Mouse (Mus musculus) neural tube, embryonic 13.5 days (tissue): Measurements from ENCODE around the gene Tfb2m. TPM values are rescaled to one million over a fixed set of nuclear protein-coding genes. Genes with fewer than 3 reads are reported as not detected.

Experiments
- ATAC-seq: fragments of 200-750 bp; cut with Nextera tagmentation; 2 replicates; pipeline ENCODE4 v1.8.0; 2017; ENCODE audit warnings: low read depth, mild to moderate bottlenecking, moderate TSS enrichment, moderate library complexity
- H3K27ac ChIP-seq: fragments of 300-500 bp; sonication (generic); replicated peaks from 2 replicates; pipeline ENCODE4 v1.5.1; 2015; ENCODE audit warnings: moderate library complexity, mild to moderate bottlenecking, inconsistent platforms
- H3K27me3 ChIP-seq: fragments of 300-500 bp; sonication (generic); 2 replicates; pipeline ENCODE4 v1.6.1; 2015; ENCODE audit warnings: mild to moderate bottlenecking, inconsistent platforms
- H3K36me3 ChIP-seq: fragments of 300-500 bp; sonication (generic); 2 replicates; pipeline ENCODE4 v1.6.1; 2015; ENCODE audit warnings: mild to moderate bottlenecking, inconsistent platforms
- H3K4me1 ChIP-seq: fragments of 300-500 bp; sonication (generic); replicated peaks from 2 replicates; pipeline ENCODE4 v1.6.1; 2015; ENCODE audit warnings: inconsistent platforms
- H3K4me2 ChIP-seq: fragments of 300-500 bp; sonication (generic); 2 replicates; pipeline ENCODE4 v1.6.1; 2015; ENCODE audit warnings: inconsistent platforms, mild to moderate bottlenecking, moderate library complexity
- H3K4me3 ChIP-seq: fragments of 300-500 bp; sonication (generic); 2 replicates; pipeline ENCODE4 v1.5.1; 2015; ENCODE audit warnings: mild to moderate bottlenecking, inconsistent platforms
- H3K9ac ChIP-seq: fragments of 300-500 bp; sonication (generic); 2 replicates; pipeline ENCODE4 v1.6.1; 2015; ENCODE audit warnings: moderate library complexity, mild to moderate bottlenecking, inconsistent platforms
- H3K9me3 ChIP-seq: fragments of 300-500 bp; sonication (generic); 2 replicates; pipeline ENCODE4 v1.6.1; 2016; ENCODE audit warnings: inconsistent platforms
- WGBS: fragments of 180-500 bp; shearing (Covaris S2); methylation state at CpG from one replicate; pipeline ENCODE4 v1.1.7; 2015; 5-methylcytosine and 5-hydroxymethylcytosine counted together
- polyA plus RNA-seq: library from polyadenylated mRNA; unstranded; fragments of >200 nt; fragmentation: Nextera tagmentation; extraction: Ambion mirVana; gene quantifications from 2 replicates; pipeline ENCODE4 v1.2.1, GENCODE M21; 2015

Gene Tfb2m
- polyA plus RNA-seq, 1 experiment from 2014 or later: 33.9 TPM

DNA sequence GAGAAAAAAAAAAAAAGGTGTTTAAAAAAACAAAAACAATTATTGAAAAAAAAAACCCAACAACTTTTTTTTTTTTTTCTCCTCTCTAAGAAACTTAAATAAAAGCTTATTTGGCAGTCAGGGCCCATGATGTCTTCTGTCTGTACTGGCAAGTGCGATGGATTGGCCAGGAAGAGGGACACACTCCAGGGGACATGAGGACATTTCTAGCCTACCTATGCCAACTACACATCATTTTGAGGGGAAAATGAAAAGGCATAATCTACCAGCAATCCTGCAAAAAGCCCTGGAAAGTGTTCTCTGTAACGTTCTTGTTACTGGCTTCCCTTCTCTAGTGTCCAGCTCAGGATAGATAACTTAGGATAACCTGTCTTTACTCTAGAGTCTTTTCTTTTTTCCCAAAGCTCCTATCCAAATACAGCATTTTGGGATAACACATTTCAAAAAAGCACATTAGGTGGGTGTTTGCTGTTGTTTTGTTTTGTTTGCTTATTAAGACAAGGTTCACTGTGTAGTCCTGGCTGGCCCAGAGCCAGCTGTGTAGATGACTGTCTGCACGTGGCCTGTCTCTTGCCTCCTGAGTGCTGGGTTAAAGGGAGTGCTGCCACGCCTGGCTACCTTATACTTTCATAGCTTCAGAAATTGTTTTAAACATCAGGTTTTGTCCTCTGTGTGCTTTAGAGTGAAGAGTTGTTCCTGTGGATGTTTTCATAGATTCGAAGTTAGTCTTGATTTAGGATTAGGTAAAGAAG is 7.3 kb upstream of the Tfb2m start:
- WGBS: 72% methylated on average over 5 of the region's 5 CpGs
- no peaks in the 10 kb centered on the region for H3K27me3 ChIP-seq
- no peaks in the 10 kb centered on the region for H3K36me3 ChIP-seq
- no peak for ATAC-seq
- H3K9me3 ChIP-seq: no peaks in the 10 kb centered on the region
- H3K4me1 ChIP-seq: peaks cover 15% of the 10 kb centered on the region
- no peak overlapping the region for H3K4me3 ChIP-seq
- no peak overlapping the region for H3K9ac ChIP-seq
- H3K27ac ChIP-seq: no peak overlapping the region
- no peak overlapping the region for H3K4me2 ChIP-seq

DNA sequence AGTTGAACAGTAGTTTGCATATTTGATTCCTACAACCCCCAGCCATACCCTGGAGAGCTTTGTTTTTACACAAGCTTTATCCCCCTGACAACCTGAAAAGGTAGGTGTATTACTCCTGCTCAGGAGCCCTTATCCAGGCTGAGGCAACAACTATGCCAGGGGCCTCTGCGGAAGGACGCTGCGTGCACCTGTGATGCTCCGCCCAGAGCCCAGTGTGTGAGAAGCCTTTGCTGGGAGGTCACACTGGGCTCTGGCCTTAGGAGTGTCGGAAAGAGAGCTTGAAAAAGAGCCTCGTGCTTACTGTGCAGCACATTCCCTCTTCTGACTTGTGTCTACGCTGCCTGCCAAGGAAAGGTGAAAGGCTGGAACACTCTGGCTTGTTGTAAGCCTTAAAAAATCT is 6.7 kb upstream of the Tfb2m start:
- Histone ChIP-seq H3K4me3 (no peak overlapping the region), H3K9ac (no peak overlapping the region), H3K27ac (no peak overlapping the region), H3K9me3 (no peaks in the 10 kb centered on the region), H3K4me2 (no peak overlapping the region), H3K27me3 (no peaks in the 10 kb centered on the region), H3K36me3 (no peaks in the 10 kb centered on the region), H3K4me1 (peaks cover 21% of the 10 kb centered on the region)
- no peak; the same call in 1 of the 2 replicates for ATAC-seq
- 50% methylated on average over 7 of the region's 7 CpGs for WGBS

DNA sequence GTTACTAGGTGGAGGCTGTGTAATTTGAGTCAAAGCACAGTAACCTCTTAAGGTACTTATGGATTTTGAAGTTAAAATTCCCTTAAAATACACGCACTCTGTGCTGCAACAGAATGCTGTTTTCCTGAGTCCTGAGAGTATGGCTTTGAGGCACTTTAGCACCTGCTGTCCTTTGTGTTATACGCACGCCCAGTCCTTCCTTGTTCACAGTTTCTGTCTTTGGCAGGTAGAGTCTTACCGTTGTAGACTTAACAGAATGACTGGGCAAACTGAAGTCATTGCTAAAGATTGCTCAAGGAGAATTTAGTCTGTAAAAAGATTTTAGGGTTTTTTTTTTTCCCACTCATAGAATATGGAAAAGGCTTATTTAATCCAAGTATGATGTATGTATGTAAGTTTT is 5.9 kb upstream of the Tfb2m start:
- no peak overlapping the region for H3K9ac ChIP-seq
- H3K4me1 ChIP-seq: peaks cover 29% of the 10 kb centered on the region
- H3K4me2 ChIP-seq: no peak overlapping the region
- no peaks in the 10 kb centered on the region for H3K9me3 ChIP-seq
- no peaks in the 10 kb centered on the region for H3K27me3 ChIP-seq
- ATAC-seq: no peak
- H3K27ac ChIP-seq: no peak overlapping the region
- no peak overlapping the region for H3K4me3 ChIP-seq
- WGBS: 85% methylated on average over 4 of the region's 4 CpGs
- no peaks in the 10 kb centered on the region for H3K36me3 ChIP-seq

DNA sequence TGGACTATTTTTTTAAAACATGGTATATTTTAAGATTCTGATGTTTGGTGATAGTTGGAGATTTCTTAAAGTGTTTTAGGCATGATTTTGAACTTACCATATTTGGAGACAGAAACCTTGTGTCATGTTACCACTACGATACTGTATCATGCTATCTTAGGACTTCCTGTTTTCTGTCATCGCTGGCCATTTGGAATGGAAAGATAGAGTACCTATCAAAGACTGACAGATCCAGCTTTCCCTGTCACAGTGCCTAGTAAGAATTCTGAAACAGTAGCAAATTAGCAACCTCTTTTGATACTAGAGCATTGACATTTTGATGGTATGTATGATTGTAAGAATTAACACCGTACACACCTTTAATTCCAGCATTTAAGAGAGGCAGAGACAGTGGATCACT is 5.3 kb upstream of the Tfb2m start:
- Histone ChIP-seq H3K9me3 (no peaks in the 10 kb centered on the region), H3K36me3 (no peaks in the 10 kb centered on the region), H3K4me1 (peaks cover 29% of the 10 kb centered on the region), H3K9ac (no peak overlapping the region), H3K4me2 (no peak overlapping the region), H3K27ac (no peak overlapping the region), H3K4me3 (no peak overlapping the region), H3K27me3 (no peaks in the 10 kb centered on the region)
- ATAC-seq: no peak
- 92% methylated on average over 3 of the region's 3 CpGs for WGBS

DNA sequence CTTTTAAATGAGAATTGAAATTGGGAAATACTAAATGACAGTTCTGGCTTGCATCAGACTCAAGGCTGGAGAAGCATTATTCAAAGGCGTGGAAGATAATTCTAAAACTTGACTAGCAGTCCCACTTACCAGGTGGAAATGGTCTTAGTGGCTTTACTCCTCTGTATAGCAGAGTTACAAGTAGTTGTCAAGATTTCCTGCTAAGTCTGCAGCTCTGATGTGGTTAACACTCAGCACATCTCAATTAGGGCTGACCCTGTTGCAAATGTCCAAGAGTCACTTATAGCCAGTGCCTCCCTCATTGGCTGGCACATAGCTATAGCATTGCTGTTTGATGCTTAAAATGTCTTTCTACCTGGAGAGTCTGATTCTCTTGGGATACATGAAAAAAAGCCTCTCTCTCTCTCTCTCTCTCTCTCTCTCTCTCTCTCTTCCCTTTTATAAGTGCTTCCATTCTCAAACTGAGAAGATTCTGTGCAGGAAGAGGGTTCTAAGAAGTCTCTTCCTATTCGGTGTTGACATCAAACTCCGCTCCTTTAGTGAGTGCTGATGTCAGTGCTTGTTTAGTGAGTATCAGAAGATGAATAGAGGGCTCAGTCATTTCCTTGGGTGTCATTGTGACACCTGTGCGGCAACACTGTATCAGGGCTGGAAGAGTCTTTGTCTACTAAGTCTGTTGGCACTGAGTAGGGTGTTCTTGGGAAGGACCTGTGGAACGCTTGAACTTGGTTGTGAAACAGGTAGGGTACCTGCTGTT is 3.1 kb upstream of the Tfb2m start:
- Histone ChIP-seq H3K9me3 (no peaks in the 10 kb centered on the region), H3K4me3 (no peak overlapping the region), H3K9ac (no peak overlapping the region), H3K36me3 (no peaks in the 10 kb centered on the region), H3K27me3 (no peaks in the 10 kb centered on the region), H3K27ac (no peak overlapping the region), H3K4me1 (peaks cover 43% of the 10 kb centered on the region), H3K4me2 (no peak overlapping the region)
- WGBS: 95% methylated on average over 5 of the region's 5 CpGs
- ATAC-seq: no peak

DNA sequence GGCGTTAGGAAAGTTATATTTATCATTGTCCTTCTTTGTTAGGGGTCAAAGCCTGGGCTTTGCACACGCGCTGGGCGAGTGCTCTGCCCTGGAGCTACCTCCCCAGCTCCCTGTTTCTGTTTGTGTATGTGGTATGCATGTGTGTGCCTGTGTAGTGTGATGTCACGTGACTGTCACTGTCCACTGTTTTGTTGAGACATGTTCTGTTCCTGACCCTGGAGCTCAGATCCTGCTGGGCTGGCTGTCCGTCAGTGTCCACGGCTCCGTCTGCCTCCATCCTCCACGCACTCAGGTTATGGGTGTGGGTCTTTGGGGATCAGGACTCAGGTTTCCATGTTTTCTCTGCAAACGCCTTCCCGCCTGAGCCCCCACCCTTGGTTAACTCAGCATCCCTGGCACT is 2.2 kb upstream of the Tfb2m start:
- peak overlapping the region; percentile 9; the same call in 1 of the 2 replicates for H3K4me3 ChIP-seq
- WGBS: 67% methylated on average over 11 of the region's 11 CpGs
- ATAC-seq: no peak
- no peaks in the 10 kb centered on the region for H3K27me3 ChIP-seq
- peak overlapping the region; percentile 84 for H3K9ac ChIP-seq
- peaks cover 37% of the 10 kb centered on the region for H3K4me1 ChIP-seq
- H3K27ac ChIP-seq: no peak overlapping the region
- no peaks in the 10 kb centered on the region for H3K9me3 ChIP-seq
- peak overlapping the region; percentile 71 for H3K4me2 ChIP-seq
- no peaks in the 10 kb centered on the region for H3K36me3 ChIP-seq

DNA sequence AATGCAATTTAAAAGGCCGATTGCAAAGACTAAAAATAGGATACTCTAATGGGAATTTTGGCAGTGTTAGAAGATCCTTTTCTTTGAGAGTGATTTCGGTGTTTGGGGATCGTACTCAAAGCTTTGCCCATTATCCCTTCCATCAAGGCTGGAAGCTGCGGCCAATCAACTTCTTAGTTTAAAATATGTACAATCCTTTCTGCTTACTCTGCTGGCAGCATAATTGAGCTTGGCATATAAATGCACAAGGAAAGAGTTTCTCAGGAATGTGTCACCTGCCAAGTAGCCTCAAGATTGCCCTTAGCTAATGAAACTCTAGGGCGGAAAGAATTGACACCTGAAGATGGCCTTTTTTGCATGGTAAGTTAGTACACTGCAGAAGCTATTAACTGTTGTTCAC is 1.1 kb upstream of the Tfb2m start:
- H3K27ac ChIP-seq: peak overlapping the region; percentile 96
- 14% methylated on average over 5 of the region's 5 CpGs for WGBS

DNA sequence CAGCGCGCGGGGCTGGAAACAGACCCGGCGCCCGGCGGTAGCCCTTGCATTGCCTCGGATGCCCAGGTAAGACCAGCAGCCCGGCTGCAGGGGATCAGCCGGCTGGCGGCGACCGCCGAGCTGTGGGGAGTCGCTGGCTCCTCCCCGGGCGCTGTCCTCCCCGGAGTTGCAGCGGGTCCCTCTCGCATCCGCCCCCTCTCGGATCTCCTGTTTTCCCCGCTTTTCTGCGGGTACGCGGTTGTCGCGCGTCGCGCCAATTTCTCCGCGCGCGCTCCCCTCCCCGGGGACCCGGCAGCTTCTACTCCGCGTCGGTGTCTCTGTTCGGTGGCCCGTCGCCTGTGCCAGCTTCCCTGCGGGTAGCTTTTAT is 467 bp upstream of the Tfb2m start:
- Histone ChIP-seq H3K4me2 (peak overlapping the region; percentile 71), H3K9ac (peak overlapping the region; percentile 84), H3K36me3 (no peaks in the 10 kb centered on the region), H3K4me1 (peaks cover 32% of the 10 kb centered on the region), H3K4me3 (peak overlapping the region; percentile 77), H3K27me3 (no peaks in the 10 kb centered on the region), H3K27ac (peak overlapping the region; percentile 96), H3K9me3 (no peaks in the 10 kb centered on the region)
- peak; percentile 83 for ATAC-seq
- under 1% methylated on average over 44 of the region's 44 CpGs for WGBS

More for the DNA sequence above, 1.1 kb upstream of the Tfb2m start:
- Histone ChIP-seq H3K27me3 (no peaks in the 10 kb centered on the region), H3K4me3 (peak overlapping the region; percentile 77), H3K36me3 (no peaks in the 10 kb centered on the region), H3K9me3 (no peaks in the 10 kb centered on the region), H3K4me2 (peak overlapping the region; percentile 71), H3K9ac (peak overlapping the region; percentile 84), H3K4me1 (peaks cover 32% of the 10 kb centered on the region)
- no peak for ATAC-seq

DNA sequence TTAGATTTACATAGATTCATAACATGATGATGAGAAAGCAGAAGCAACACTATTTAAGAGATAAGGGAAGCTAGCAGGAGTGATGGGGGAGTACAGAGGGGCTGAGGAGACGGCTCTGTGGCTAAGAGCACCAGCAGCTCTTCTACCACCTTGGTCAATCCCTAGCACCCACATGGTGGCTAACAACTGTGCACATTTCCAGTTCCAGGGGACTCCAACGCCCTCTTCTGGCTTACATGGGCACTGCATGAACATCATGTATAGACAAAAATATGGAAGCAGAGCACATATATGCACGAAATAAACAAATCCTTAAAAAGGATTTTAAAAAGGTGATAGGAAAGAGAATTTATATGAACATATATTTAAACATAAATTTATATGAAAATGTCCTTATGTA is 4.6 kb downstream of the Tfb2m start:
- no peak overlapping the region for H3K27ac ChIP-seq
- no peaks in the 10 kb centered on the region for H3K27me3 ChIP-seq
- H3K9ac ChIP-seq: no peak overlapping the region
- no peak for ATAC-seq
- H3K4me3 ChIP-seq: no peak overlapping the region
- 68% methylated on average over 3 of the region's 3 CpGs for WGBS
- H3K4me1 ChIP-seq: peaks cover 16% of the 10 kb centered on the region
- no peaks in the 10 kb centered on the region for H3K9me3 ChIP-seq
- peaks cover 37% of the 10 kb centered on the region for H3K36me3 ChIP-seq
- no peak overlapping the region for H3K4me2 ChIP-seq

DNA sequence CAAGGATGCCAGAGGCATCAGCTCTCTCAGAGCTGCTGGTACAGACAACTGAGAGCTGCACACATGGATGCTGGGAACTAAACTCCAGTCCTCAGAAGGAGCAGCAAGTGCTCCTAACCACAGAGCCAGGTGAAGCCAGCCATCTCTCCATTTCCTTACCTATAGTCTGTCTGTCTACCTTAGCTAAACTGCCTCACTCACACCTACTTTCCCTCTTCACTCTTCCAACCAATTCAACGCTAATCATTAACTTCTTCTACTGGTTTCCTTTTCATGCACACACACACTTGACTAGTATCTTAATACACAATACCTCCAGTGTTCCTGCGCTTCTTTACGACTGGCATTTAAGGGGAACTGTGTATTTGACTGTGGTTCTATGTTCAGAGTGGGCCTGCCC is 6.2 kb downstream of the Tfb2m start:
- no peaks in the 10 kb centered on the region for H3K9me3 ChIP-seq
- no peak overlapping the region for H3K4me2 ChIP-seq
- ATAC-seq: no peak
- peaks cover 42% of the 10 kb centered on the region for H3K36me3 ChIP-seq
- H3K4me1 ChIP-seq: peaks cover 9% of the 10 kb centered on the region
- no peak overlapping the region for H3K4me3 ChIP-seq
- H3K27ac ChIP-seq: no peak overlapping the region
- no peaks in the 10 kb centered on the region for H3K27me3 ChIP-seq
- 84% methylated on average over 3 of the region's 3 CpGs for WGBS
- H3K9ac ChIP-seq: no peak overlapping the region

DNA sequence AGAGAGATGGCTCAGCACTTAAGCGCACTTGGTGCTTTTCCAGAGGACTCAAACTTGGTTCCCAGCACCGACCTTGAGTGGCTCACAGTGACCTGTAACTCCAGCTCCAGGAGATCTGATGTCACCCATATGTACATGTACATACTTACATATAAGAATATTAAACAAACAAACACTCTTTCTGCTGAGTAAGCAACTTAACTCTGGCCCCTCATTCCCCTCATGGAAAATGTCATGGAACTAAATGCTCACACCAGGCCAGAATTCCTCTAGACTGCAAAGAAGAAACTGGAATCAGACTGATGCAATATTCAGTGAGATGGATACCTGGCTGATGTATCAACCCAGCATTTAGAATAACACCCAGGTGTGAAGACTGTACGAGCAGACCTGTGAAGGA is 7.0 kb downstream of the Tfb2m start:
- 95% methylated on average over 3 of the region's 3 CpGs for WGBS

DNA sequence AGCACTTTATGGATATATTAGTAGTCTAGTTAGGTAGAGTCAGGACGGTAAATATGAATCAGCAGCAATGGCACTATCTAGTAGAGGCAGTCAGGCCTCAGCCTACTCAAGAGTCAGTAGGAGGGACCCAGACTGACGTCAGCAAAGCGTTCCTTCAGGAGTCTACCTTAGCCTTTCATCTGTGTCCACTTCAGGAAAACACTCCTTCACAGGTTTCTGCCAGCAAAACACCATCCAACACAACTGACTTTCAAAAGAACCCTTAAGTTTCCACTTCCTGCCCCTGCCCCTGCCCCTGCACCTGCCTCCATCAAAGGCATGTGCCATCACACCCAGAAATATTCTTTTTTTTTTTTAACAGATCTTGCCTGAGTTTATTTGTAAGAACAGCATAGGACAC is 26.2 kb downstream of the Tfb2m start:
- Histone ChIP-seq H3K4me2 (no peak overlapping the region), H3K36me3 (no peaks in the 10 kb centered on the region), H3K27ac (no peak overlapping the region), H3K9me3 (no peaks in the 10 kb centered on the region), H3K9ac (no peak overlapping the region), H3K27me3 (no peaks in the 10 kb centered on the region), H3K4me3 (no peak overlapping the region), H3K4me1 (peaks cover 12% of the 10 kb centered on the region)
- 89% methylated on average over 3 of the region's 3 CpGs for WGBS
- no peak for ATAC-seq

More for the DNA sequence above, 7.0 kb downstream of the Tfb2m start:
- H3K4me3 ChIP-seq: no peak overlapping the region
- no peak for ATAC-seq
- H3K9ac ChIP-seq: no peak overlapping the region
- no peaks in the 10 kb centered on the region for H3K9me3 ChIP-seq
- no peak overlapping the region for H3K4me2 ChIP-seq
- H3K4me1 ChIP-seq: peaks cover under 1% of the 10 kb centered on the region; the same call in 1 of the 2 replicates
- H3K27me3 ChIP-seq: no peaks in the 10 kb centered on the region
- H3K27ac ChIP-seq: no peak overlapping the region
- H3K36me3 ChIP-seq: peaks cover 49% of the 10 kb centered on the region
